Mouse (Mus musculus) heart, postnatal 0 days (tissue): ENCODE data around the gene Cttnbp2.

Experiments
- CTCF ChIP-seq: IDR thresholded peaks from 2 replicates; pipeline ENCODE4 v1.5.1; 2016; ENCODE audit warnings: antibody characterized with exemption, control low read depth, low read depth
- EP300 ChIP-seq: IDR thresholded peaks from 2 replicates; pipeline ENCODE4 v1.6.1; 2016; ENCODE audit warnings: antibody characterized with exemption, low read depth

GRCm38 (mm10) chr6:18344272-18344671 lies 170.4 kb downstream of the Cttnbp2 start:
- TF ChIP-seq CTCF (no peak), EP300 (no peak)
